Comparison of ENCODE assay signal across 14 mouse cellular contexts in the genomic region with DNA sequence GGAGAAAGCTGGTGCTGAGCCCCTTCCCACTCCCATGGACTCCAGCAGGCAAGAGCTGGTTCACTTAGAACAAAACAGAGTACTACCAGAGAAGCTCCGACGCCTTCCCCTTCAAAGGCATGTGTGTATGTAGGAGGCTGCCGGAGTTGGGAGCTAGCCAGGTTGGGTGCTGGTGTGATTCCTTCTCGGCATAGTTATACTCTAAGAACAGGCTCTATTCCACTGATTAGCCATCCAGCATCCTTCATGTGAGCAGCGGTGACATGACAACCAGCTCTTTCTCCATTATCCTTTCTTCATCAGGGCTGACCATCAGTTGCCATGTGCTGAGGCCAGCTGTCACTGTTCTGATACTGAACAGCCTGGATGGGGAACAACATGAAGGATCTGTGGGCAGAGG. TPM values are rescaled to one million over a fixed set of nuclear protein-coding genes. Genes with fewer than 3 reads are reported as not detected.
DNase-seq lines count a peak whose midpoint lies in the region; ATAC-seq and TF ChIP-seq lines count a peak whose summit lies in the region.
"Had no signal": no experiment of that assay in that cellular context is flagged by ENCODE, and none has a peak within 500 bp of the region (broad histone marks: within the 10 kb centered on the region; RNA-seq: fewer than 3 reads in every experiment).

No protein-coding gene starts in this region.

- H3K27ac ChIP-seq in lung, embryonic 14.5 days (ENCODE audit: low read depth) = peak overlapping the region; percentile 42; the same call in 1 of the 2 replicates
- H3K27ac ChIP-seq in stomach, embryonic 15.5 days = peak overlapping the region; percentile 36; the same call in 1 of the 2 replicates
- H3K27ac ChIP-seq: liver, embryonic 14.5 days had no signal

- no peak for TF ChIP-seq POLR2A in lung, adult 2 months (IDR thresholded peaks at IDR 0.05; ENCODE audit: borderline replicate concordance, extremely low read depth, low read depth, low read length)

- H3K9me3 ChIP-seq in lung, embryonic 14.5 days (ENCODE audit: low read depth, low read length) = no peaks in the 10 kb centered on the region
- no peaks in the 10 kb centered on the region for H3K9me3 ChIP-seq in stomach, embryonic 15.5 days

- TF ChIP-seq CTCF in lung, embryonic 14.5 days (IDR thresholded peaks at IDR 0.05; ENCODE audit: low read depth) = no peak
- TF ChIP-seq CTCF in lung, adult 2 months (IDR thresholded peaks at IDR 0.05; ENCODE audit: insufficient read depth, low read length) = no peak

- H3K36me3 ChIP-seq in lung, embryonic 14.5 days (ENCODE audit: insufficient read depth) = peaks cover 12% of the 10 kb centered on the region; the same call in 1 of the 2 replicates
- H3K36me3 ChIP-seq in stomach, embryonic 15.5 days = no peaks in the 10 kb centered on the region; the same call in 1 of the 2 replicates

- peak; percentile 66 for DNase-seq in lung, embryonic 14.5 days
- no peak for DNase-seq in lung, adult 2 months
- peak; percentile 73 to 80 for DNase-seq in frontal cortex, postnatal 36 days (ENCODE audit: low spot score in 2 of 2)
- peak; percentile 36 to 49 for DNase-seq in layer of hippocampus, postnatal 25 days (ENCODE audit: extremely low spot score in 1 of 2, low spot score in 1 of 2)
- no peak for DNase-seq in ovary, postnatal 14 days (ENCODE audit: low spot score)
- DNase-seq: heart, postnatal 36 days; kidney, postnatal 14 days had no signal

- no peak overlapping the region for H3K9ac ChIP-seq in lung, embryonic 14.5 days
- no peak overlapping the region for H3K9ac ChIP-seq in stomach, embryonic 15.5 days
- H3K9ac ChIP-seq: liver, embryonic 14.5 days had no signal

- no peak overlapping the region for H3K4me2 ChIP-seq in lung, embryonic 14.5 days
- no peak overlapping the region for H3K4me2 ChIP-seq in stomach, embryonic 15.5 days

- no peaks in the 10 kb centered on the region for H3K27me3 ChIP-seq in lung, embryonic 14.5 days (ENCODE audit: insufficient read depth, low read length)
- H3K27me3 ChIP-seq in stomach, embryonic 15.5 days (replicated peaks) = no peaks in the 10 kb centered on the region

- no peak overlapping the region for H3K4me3 ChIP-seq in lung, embryonic 14.5 days (ENCODE audit: low read depth, low read length)
- no peak overlapping the region for H3K4me3 ChIP-seq in lung, adult 2 months (replicated peaks; ENCODE audit: extremely low read depth, low read depth, low read length)
- no peak overlapping the region for H3K4me3 ChIP-seq in stomach, embryonic 15.5 days (replicated peaks)
- H3K4me3 ChIP-seq: myocyte had no signal

- H3K4me1 ChIP-seq in lung, embryonic 14.5 days (ENCODE audit: insufficient read depth) = peaks cover 18% of the 10 kb centered on the region
- H3K4me1 ChIP-seq in lung, adult 2 months (ENCODE audit: control insufficient read depth, insufficient read depth, low read length) = peaks cover 28% of the 10 kb centered on the region
- H3K4me1 ChIP-seq in stomach, embryonic 15.5 days = peaks cover 29% of the 10 kb centered on the region

- ATAC-seq in lung, embryonic 14.5 days (ENCODE audit: insufficient read depth) = 0 out of 2 replicates have a peak, but pooled peaks have one; percentile 2
- no peak for ATAC-seq in stomach, embryonic 15.5 days (ENCODE audit: insufficient read depth, low FRiP score, low read depth)
- no peak for ATAC-seq in cerebellum, adult (ENCODE audit: insufficient number of reproducible peaks, low FRiP score, low TSS enrichment)
- ATAC-seq: activated CD4-positive, CD25-positive, alpha-beta regulatory T cell, adult 4 months; forebrain, embryonic 16.5 days had no signal

- WGBS in lung, embryonic 14.5 days = 53% methylated on average over 5 of the region's 5 CpGs
- WGBS in lung, adult 2 months = 58% methylated on average over 5 of the region's 5 CpGs
- WGBS in stomach, embryonic 15.5 days = 65% methylated on average over 5 of the region's 5 CpGs

RNA-seq across cellular contexts. Expression of a gene that starts 23.6 kb away (rescaled TPM):
- 13.1 and 13.5 TPM in 2 replicates for polyA plus RNA-seq in lung, embryonic 14.5 days (2014; fragmentation: Nextera tagmentation; extraction: Ambion mirVana)
- polyA plus RNA-seq in lung, adult 2 months (2012; rRNA removed) = 31.6 and 32.2 TPM in 2 replicates
- total RNA-seq in layer of hippocampus, postnatal 25 days (2021) = 10 to 100 TPM; 28.9 to 31.4 TPM
- polyA plus RNA-seq in stomach, embryonic 15.5 days (2015; fragmentation: Nextera tagmentation; extraction: Ambion mirVana) = 17.1 and 18.5 TPM in 2 replicates

RNA-seq across cellular contexts. Expression of a gene that starts 58.8 kb away (rescaled TPM):
- 0.14 and 0.16 TPM in 2 replicates for polyA plus RNA-seq in lung, embryonic 14.5 days (2014; fragmentation: Nextera tagmentation; extraction: Ambion mirVana)
- 1.5 and 1.9 TPM in 2 replicates for polyA plus RNA-seq in lung, adult 2 months (2012; rRNA removed)
- total RNA-seq in layer of hippocampus, postnatal 25 days (2021) = 100 to 1,000 TPM in 1 of 2 experiments, 10 to 100 TPM in 1; 92.1 to 104 TPM
- polyA plus RNA-seq in stomach, embryonic 15.5 days (2015; fragmentation: Nextera tagmentation; extraction: Ambion mirVana) = 0.21 and 0.23 TPM in 2 replicates
- polyA plus RNA-seq: thymus, postnatal 0 days had no signal

RNA-seq across cellular contexts. Expression of a gene that starts 59.1 kb away (rescaled TPM):
- polyA plus RNA-seq in lung, embryonic 14.5 days (2014; fragmentation: Nextera tagmentation; extraction: Ambion mirVana) = 3.4 and 5.3 TPM in 2 replicates
- 3.7 and 6.9 TPM in 2 replicates for polyA plus RNA-seq in lung, adult 2 months (2012; rRNA removed)
- 1 to 10 TPM; 6.1 to 6.8 TPM for total RNA-seq in layer of hippocampus, postnatal 25 days (2021)
- 2.9 and 5.0 TPM in 2 replicates for polyA plus RNA-seq in stomach, embryonic 15.5 days (2015; fragmentation: Nextera tagmentation; extraction: Ambion mirVana)

Comparison
In these comparisons a context has a peak if more than half of its experiments do, and no peak if none do; other contexts are left out.
1. DNase-seq: peak in lung, embryonic 14.5 days (single experiment), frontal cortex, postnatal 36 days (2 of 2) and layer of hippocampus, postnatal 25 days (2 of 2); none in lung, adult 2 months (single experiment) and ovary, postnatal 14 days (single experiment).